Mouse (Mus musculus): ENCODE results near the gene Ifnar2.
A peak's percentile ranks its signal among the peaks of the same experiment; 100 is the strongest.

Gene Ifnar2

GRCm38 (mm10) chr16:91394826-91395410, 22.3 kb downstream of the Ifnar2 start:
- DNase-seq (ENCODE audit: low read depth), result no peak

GRCm38 (mm10) chr16:91395633-91396392, 23.2 kb downstream of the Ifnar2 start:
- DNase-seq (ENCODE audit: low read depth), result no peak

DNA sequence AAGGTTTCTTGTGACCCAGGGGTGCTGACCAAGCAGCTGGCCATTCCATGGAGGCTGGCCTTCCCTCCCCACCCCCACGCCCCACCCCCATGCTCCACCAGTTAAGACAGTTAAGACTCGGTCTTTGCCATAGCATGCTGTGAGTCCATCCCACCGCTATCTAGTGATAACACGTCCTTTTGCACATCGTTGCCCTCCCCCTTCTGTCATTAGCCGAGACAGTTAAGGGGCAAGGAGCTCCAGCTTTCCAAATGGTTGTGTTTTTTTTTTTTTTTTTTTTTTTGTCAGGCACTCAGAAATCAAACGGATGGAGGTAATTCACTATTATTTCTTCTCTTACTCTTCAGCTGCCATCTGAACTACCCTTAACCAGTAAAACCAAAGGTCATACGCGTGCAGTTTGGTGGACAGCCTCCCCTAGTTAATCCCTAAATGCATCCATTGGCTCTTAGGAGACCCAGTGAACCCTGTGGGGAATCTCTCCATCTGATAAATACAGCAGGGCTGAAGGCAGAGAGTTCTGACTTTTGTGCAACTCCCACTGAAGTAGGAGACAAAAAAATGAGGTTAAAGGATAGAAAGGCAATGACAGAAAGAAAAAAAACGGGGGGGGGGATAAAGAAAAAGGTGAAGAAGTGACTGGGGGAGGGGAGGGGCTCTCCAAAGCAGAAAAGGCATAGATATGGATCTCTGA, 24.4 kb downstream of the Ifnar2 start:
- DNase-seq (ENCODE audit: low read depth), result no peak

GRCm38 (mm10) chr16:91398030-91398429, 25.4 kb downstream of the Ifnar2 start:
- peak; percentile 55 for DNase-seq (ENCODE audit: low read depth)

DNA sequence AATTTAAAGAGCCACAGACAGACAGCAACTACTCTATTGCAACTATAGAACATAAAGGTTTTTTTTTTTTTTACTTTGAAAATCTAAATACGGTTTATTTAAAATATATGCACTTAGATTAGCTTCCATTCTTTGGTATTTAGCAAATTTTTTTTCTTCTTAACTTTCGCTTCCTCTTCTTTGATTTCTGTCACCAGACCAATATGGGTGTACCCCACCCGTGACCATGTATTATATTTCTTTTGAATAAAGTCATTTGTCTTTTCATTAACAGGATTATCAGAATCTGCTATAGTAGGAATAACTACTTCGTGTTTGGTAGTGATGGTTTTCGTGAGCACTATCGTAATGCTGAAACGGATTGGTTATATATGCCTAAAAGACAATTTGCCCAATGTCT, 26.4 kb downstream of the Ifnar2 start:
- DNase-seq (ENCODE audit: low read depth), result no peak

DNA sequence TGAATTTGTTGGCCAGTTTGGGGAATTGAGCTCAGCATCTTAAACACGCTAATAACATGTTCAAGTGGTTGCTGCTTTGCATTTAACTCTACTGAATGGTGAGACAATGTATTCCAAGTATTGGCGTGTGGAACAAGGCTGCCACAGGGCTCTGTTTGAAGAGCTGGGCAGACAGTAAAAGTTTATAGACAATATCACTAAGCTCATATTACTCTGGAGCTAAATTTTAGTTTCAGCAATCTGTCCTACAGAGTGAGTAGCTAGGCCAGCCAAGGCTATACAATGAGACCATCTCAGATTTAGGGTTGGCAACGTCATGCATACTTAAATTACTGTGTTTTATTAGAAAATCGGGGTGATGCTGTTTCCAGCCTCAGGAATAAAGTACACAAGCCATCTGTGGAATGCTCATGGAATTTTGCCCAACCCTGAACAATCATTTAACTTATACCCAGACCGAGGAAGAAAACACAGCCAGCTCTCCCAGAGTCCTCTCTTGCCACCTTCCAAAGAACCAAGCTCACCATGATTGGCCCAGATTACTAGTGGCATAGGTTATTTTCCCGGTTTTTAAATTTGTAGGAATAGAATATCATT, 29.1 kb downstream of the Ifnar2 start:
- DNase-seq (ENCODE audit: low read depth), result no peak

GRCm38 (mm10) chr16:91403784-91404183, 31.2 kb downstream of the Ifnar2 start:
- DNase-seq (ENCODE audit: low read depth), result no peak

GRCm38 (mm10) chr16:91404187-91404586, 31.6 kb downstream of the Ifnar2 start:
- no peak for DNase-seq (ENCODE audit: low read depth)

DNA sequence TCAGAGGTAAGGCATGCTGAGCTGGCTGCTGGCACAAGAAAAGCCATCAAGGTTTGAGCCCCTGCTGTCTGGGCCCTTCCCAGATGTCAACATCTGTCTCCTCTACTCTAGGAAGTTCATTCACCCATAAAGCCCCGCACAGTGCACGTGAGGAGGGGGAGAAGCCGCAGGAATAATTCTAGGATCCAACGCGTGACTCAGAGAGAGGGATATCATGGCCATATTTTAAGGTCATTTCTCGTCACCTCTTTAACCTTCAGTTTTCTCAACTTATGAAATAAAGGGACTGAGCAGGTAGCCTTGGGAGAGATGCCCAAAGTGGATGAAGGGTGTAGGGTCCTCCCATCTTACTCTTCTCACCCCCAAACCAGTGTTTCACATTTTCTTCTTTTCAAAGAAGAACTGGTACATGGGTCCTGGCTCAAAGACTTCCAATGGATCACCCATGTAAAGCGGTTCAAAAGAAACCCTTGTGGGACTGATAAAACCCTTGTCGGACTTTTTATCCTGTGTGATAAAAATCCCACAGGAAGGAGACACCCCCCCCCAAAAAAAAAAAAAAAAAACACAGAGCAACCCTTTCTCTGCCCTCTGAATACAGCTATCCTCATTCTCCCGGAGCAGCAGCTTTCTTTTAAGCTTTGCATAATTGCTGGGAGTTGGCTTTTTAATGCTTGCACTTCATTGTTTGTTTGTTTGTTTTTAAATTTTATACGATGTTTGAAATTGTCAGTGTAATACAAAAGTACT, 32.4 kb downstream of the Ifnar2 start:
- DNase-seq (ENCODE audit: low read depth), result no peak

- peak; percentile 47 for DNase-seq (ENCODE audit: low read depth)
These were observed 33.3 kb downstream of the Ifnar2 start, which contains the start of gene Il10rb for GRCm38 (mm10) chr16:91405640-91406584. Il10rb (plus strand) TSS chr16:91406164.

- DNase-seq (ENCODE audit: low read depth), result peak; percentile 19
These were observed 34.1 kb downstream of the Ifnar2 start for GRCm38 (mm10) chr16:91406585-91407220.

- no peak for DNase-seq (ENCODE audit: low read depth)
These were observed 40.7 kb downstream of the Ifnar2 start for GRCm38 (mm10) chr16:91413102-91413844.

DNA sequence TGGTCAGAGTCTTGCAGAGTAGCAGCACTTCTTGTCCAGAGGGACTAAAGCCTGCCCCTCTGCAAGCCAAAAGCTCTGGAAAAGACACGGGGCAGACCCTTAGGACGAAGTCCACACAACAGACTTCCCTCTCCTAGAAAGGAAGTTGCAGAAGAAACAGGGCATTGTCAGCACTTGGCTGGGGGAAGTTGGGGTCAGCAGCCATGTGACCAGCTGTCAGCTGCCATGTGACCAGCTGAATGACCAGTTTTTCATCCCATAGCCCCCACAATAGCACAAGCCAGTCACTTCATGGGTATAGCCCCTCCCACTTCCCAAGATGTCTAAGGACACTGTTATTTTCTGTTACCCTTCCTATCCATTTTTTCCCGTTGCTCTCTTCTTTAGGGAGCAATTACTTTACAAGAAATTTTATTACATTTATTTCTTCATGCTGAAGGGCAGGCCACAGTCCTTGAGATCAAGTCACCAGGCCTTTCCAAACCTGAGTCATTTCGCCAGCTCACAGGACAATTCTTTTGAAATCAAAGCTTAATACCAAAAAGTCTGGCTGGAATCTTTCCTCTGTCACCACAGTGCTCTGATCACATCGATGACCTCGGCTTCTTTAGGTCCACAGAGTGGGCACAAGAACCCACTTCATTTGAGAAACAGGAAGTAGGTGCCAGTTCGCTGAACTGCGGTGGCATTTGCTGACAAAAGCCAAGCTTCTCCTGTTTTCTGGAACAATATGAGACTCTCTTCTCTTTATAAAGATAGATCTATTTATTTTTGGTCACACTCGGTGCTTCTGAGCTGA, 43.0 kb downstream of the Ifnar2 start:
- no peak for DNase-seq (ENCODE audit: low read depth)

DNA sequence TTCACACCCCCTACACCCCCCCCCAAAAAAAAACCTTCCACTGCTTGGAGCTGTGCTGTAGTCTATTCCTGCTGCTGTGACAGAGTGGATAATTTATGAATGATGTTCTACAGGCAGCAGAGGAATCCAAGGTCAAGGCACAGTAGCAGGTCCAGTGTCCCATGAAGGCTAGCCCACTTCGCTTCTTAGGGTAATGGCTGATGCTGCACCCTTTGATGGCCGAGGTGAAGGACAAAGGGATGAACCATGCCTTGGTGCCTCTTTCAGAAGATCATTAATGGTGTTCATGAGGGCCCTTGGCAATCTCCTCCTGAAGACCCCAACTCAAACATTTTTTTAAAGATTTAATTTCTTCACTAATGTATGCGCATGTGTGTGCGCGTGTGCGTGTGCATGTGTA, 43.8 kb downstream of the Ifnar2 start:
- DNase-seq (ENCODE audit: low read depth), result no peak

DNA sequence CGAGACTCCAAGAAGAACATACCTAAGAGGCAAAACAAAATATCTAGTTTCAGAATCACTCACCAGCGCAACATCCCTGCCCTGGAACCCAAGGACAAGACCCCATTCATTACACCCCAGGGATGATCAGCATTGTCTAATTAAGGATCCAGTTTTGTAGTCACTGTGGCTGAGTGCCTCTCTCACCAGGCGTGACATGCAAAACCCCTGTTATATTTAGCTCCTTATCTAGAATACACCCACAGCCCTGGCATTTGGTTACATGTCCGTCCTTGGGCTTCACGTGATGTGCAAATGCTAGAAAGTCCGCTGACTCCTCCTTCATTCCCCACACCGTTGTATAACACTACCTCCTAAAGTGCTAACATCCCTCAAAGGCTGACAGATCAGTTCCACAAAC, 44.4 kb downstream of the Ifnar2 start:
- DNase-seq (ENCODE audit: low read depth), result no peak

DNA sequence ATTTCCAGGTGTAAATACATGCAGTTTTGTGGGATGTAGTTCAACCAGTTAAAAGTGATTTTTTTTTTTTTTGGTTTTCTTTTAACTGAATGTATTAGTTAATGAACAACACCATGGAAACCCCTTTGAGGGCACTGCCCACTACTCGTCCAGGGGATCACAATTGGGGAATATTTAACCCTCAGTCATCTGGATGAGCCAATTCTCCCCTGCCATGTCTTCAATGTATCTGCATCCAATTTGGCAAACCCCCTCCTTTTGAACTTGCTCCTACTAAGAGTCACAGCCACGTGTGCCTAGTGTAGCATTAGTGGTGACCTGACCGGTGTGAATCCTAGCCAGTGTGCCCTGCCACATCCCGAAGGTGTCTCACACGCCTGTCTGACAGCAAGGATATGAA, 45.9 kb downstream of the Ifnar2 start:
- no peak for DNase-seq (ENCODE audit: low read depth)

DNA sequence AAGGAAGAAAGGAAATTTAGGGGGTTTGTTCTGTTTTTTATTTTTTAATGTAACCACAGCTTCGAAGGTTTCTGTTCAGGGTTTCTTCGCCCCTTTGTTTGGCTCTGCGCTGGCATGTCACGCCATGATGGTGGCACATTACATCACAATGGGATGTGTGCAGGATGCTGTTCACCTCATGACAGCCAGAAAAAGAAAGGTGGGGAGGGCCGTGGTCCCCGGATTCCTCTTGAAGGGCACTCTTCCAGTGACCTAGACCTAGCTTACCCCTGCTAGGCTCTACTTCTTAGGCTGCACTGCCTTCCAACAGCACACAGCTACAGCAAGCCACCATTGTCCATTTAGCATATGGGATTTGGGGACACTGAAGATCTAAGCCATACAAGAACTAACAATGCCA, 53.2 kb downstream of the Ifnar2 start:
- no peak for DNase-seq (ENCODE audit: low read depth)

DNA sequence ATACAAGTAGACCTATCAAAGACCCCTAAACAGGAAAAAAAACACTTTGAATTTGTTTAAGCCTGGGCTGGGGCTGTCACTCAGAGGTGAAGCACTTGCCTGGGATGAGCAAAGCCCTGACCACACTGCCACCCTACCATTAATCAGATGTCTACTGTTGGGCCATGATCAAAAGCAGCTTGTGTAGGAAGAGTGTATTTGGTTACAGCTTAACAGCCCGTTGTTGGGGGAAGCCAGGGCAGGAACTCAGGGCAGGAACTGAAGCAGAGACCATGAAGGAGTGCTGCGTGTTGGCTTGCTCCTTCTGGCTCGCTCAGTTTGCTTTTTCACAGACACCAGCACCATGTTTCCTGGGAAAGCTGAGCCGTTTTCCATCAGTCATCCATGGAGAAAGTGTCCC, 54.0 kb downstream of the Ifnar2 start:
- DNase-seq (ENCODE audit: low read depth), result no peak

- no peak for DNase-seq (ENCODE audit: low read depth)
These were observed 54.9 kb downstream of the Ifnar2 start for GRCm38 (mm10) chr16:91427461-91427860.
